Mouse (Mus musculus): ENCODE measurements around the gene Rad54l.

- TF ChIP-seq CTCF (IDR thresholded peaks at IDR 0.05; ENCODE audit: low read depth), result no peak
- TF ChIP-seq EP300 (IDR thresholded peaks at IDR 0.05; ENCODE audit: low read depth), result no peak
Measured at GRCm38 (mm10) chr4:116122762-116123161, 728 bp downstream of the Rad54l start.
